Mouse (Mus musculus): ENCODE measurements around the gene Eif4a1. TPM values are rescaled to one million over a fixed set of nuclear protein-coding genes. Genes with fewer than 3 reads are reported as not detected.

The Eif4a1 gene
- polyA plus RNA-seq, 1 experiment: 403 TPM

DNA sequence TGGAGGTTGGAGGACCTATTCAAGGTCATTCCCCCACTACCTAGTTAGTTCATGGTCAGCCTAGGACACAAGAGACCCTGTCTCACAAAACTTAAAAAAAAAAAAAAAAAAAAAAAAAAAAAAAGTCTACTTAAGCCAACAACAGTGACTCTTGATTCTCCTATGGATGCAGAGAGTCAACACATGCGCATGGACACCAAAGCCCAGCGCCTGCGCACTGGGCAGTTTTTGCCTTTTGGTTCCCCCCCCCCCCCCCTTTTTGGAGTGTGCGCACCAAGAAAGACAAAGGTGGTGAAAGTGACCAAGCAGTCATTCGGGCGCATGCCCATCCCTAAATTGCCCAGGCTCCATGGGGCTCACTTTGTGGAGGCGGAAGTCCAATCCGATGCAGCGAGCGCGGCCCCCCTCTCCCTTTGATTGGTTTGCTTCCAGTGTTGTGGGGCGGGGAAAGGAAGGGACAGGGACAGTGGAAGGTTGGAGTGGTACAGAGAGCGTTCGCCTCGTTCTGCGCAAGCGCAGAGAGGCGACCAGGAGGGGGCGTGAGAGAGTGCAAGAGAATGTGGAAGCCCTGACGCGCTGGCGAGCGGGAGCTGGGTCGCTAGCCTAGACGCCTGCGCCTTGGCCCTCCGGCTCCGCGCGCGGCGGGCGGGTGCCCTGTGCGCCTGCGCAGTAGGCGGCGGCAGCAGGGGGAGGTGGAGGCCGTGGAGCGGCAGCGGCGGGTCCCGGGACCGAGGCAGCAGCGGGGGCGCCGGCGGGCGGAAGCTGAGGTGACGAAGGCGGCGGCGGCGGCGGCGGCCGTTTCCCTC, 39.7 kb downstream of the Eif4a1 start, which contains the start of gene Fxr2:
Gene Fxr2 (plus strand): TSS at position 707 of the 806 bp plus-strand sequence.
- no peak for TF ChIP-seq GATA1 (IDR thresholded peaks at IDR 0.05; ENCODE audit: low read length)

DNA sequence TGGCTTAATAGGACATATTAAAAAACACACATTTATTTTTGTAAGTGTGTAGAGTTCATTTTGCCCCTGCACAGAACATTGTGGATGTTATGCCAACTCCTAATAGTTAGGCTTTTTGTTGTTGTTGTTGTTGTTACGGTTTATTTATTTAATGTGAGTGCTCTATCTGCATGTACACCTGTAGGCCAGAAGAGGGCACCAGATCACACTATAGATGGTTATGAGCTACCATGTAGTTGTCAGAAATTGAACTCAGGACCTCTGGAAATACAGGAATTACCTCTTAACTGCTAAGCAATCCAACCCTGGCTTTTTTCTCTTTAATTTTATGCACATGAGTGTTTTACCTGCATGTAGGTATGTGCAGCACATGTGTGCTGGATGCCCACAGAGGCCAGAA, 42.4 kb downstream of the Eif4a1 start:
- TF ChIP-seq GATA1 (IDR thresholded peaks at IDR 0.05; ENCODE audit: low read length): no peak

DNA sequence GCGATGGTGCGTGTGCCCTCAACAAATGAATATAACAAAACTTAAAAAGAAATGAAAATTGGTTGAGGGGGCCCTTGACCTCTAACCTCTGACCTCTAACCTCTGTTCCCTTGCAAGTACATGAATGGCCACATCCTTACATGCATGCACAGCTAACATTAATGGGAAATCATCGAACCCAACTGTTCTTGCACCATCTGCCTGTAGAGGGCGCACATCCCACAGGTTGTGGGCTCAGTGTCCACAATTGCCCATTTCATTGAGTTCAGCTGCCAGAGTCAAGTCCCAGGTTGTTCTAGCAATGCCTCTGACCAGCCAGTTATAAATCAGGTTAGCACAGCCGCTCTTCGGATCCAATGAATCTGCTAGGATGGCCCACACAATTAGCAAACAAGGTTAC, 43.9 kb downstream of the Eif4a1 start:
- TF ChIP-seq GATA1 (IDR thresholded peaks at IDR 0.05; ENCODE audit: low read length): no peak

DNA sequence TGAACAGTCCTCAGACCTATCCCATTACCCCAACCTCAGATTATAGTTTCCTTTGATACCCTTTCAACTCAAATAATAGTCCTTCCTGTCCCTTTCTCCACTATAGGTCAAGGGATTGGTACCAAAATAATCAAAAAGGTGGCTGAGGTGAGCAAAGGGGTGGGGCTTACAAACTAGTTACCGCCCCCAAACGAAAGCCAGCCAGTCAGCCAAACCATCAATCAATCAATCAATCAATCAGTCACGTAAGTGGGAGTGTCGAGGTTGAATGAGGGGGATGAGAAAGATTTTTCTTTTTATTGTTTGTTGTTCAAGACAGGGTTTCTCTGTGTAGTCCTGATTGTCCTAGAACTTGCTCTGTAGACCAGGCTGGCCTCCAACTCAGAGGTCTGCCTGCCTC, 49.2 kb downstream of the Eif4a1 start:
- TF ChIP-seq GATA1 (IDR thresholded peaks at IDR 0.05; ENCODE audit: low read length): no peak

DNA sequence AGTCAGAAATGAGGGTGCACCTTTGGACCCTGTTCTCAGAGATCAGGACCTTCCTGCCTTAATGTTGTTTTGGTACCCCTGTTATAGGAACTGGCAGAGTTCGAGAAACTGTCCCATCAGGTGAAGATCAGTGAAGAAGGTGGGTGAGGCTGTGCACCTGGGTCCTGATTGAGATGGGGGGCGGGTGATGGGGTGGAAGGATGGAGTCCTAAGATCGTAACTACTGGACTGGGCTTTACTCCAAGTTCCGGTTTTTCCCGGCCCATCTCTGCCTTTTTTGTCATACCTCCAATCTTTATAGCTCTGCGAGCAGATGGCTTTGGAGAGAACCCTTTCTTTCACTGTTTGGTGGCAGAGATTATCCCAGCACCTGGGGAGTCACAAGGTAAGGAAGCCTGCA, 49.8 kb downstream of the Eif4a1 start:
- no peak for TF ChIP-seq GATA1 (IDR thresholded peaks at IDR 0.05; ENCODE audit: low read length)

DNA sequence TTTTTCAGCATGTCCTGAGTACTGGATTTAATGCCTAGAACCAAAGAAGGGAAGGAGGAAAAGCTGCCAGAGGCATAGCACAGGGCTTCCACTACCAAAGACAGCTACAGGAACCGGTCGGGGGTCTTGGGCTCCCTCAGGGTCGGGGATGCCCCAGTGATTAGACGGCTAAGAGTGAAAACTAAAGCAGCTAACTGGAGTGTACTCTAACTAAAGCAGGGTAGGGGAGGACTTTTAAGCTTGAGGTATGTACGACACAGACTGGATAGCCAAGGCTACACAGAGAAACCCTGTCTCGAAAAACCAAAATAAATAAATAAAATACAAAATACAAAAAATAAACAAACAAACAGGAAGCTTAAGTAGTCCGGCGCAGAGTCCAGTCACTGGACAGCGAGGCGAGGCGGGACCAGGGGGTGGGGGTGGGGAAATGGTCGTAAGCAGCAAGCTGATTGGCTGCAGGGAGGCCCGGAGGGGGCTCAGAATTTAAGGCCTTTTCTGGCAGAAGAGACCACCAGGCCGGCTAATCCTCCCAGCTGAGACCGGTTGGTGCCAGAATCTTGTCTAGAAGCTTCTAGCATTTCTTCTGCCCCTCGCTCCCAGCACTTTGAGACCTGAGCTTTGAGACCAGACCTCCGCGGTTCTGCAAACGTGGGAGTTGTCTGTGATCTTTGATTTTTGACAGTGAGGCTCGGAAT, 50.5 kb downstream of the Eif4a1 start, which contains the start of gene Sat2:
Gene Sat2 (plus strand): TSS at position 454 of the 698 bp plus-strand sequence.
- TF ChIP-seq GATA1 (IDR thresholded peaks at IDR 0.05; ENCODE audit: low read length): no peak

DNA sequence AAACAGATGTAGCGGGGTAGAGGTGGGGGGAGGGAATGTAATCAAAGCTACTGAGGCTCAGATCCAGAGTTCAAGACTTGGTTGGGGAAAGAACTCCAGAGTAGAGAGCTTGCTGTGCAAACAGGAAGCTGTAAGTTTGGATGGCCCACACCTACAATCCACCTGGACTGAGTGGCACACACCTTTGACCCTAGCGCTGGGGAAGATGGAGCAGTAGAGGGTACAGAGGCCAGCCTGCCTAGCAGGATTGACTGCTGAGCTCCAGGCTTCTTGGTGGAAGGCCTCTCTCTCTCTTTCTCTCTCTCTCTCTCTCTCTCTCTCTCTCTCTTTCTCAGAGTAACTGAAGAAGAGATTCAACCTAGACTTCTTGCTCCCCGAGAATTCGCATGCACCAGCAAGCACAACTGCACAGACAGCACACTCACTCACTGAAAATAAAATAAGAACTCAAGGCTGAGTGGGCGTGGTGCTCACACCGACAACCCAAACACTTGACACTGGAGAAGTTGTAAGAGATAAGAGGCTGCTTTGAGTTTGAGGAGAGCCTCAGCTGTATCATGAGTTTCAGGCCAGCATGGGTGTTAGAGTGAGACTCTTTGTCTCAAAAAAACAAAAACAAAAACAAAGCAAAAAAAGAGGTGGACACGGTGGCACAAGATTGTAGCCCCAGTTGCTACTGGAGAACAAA, 51.7 kb downstream of the Eif4a1 start:
- no peak for TF ChIP-seq GATA1 (IDR thresholded peaks at IDR 0.05; ENCODE audit: low read length)

DNA sequence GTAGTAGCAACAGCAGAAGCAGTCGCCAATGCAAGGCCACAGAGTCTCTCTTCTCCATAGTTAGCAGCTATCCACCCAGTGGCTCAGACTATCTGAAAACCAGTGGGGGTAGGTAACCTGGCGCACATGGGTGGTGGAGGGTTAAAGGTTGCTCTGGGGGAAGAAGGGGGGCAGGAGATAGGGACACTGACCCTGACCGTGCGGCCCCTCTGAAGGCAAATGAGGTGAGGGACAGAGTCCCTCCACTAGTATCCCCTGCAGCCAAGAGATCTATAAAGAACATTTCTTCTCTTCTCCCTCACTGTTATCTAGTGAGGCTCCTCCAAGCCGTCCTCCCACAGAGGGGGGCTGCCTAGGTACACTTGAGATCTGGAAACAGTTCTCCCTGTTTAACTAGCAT, 54.4 kb downstream of the Eif4a1 start, which contains the start of gene Shbg:
Gene Shbg (minus strand): TSS at position 101 of the 400 bp plus-strand sequence.
- no peak for TF ChIP-seq GATA1 (IDR thresholded peaks at IDR 0.05; ENCODE audit: low read length)

Other genes starting within 250 kb of the Eif4a1 start
- 0.01 and 0.02 TPM in 2 replicates for gene Dnah2, start 123.3 kb downstream of the Eif4a1 start, polyA plus RNA-seq (2012)
- 0.66 and 0.68 TPM in 2 replicates for gene Efnb3, start 112.2 kb downstream of the Eif4a1 start, polyA plus RNA-seq (2012)
- 11.0 and 23.0 TPM in 2 replicates for gene Wrap53, start 92.2 kb downstream of the Eif4a1 start, polyA plus RNA-seq (2012)
- gene Trp53, start 92.1 kb downstream of the Eif4a1 start, polyA plus RNA-seq (2012): 209 and 211 TPM in 2 replicates
- gene Atp1b2, start 66.5 kb downstream of the Eif4a1 start, polyA plus RNA-seq (2012): 69.6 and 87.4 TPM in 2 replicates
- gene Shbg, start 54.5 kb downstream of the Eif4a1 start, polyA plus RNA-seq (2012): not detected in 2 replicates
- not detected in 2 replicates for gene Sat2, start 50.4 kb downstream of the Eif4a1 start, polyA plus RNA-seq (2012)
- gene Fxr2, start 39.4 kb downstream of the Eif4a1 start, polyA plus RNA-seq (2012): 76.6 and 104 TPM in 2 replicates
- 0.30 and 0.49 TPM in 2 replicates for gene Sox15, start 17.1 kb downstream of the Eif4a1 start, polyA plus RNA-seq (2012)
- gene Mpdu1, start 9.8 kb downstream of the Eif4a1 start, polyA plus RNA-seq (2012): 24.4 and 30.0 TPM in 2 replicates
- gene Cd68, start 6.3 kb downstream of the Eif4a1 start, polyA plus RNA-seq (2012): 1.1 and 1.2 TPM in 2 replicates
- gene Senp3, start 9.7 kb upstream of the Eif4a1 start, polyA plus RNA-seq (2012): 117 and 153 TPM in 2 replicates
- not detected in 2 replicates for gene Tnfsf13, start 13.4 kb upstream of the Eif4a1 start, polyA plus RNA-seq (2012)
- gene Tnfsf12, start 23.4 kb upstream of the Eif4a1 start, polyA plus RNA-seq (2012): not detected in 2 replicates
- gene Tnfsfm13, start 23.7 kb upstream of the Eif4a1 start, polyA plus RNA-seq (2012): not detected in 2 replicates
- gene Polr2a, start 86.2 kb upstream of the Eif4a1 start, polyA plus RNA-seq (2012): 65.1 and 65.3 TPM in 2 replicates
- gene Slc35g3, start 89.5 kb upstream of the Eif4a1 start, polyA plus RNA-seq (2012): not detected in 2 replicates
- gene Zbtb4, start 93.5 kb upstream of the Eif4a1 start, polyA plus RNA-seq (2012): 14.5 and 15.2 TPM in 2 replicates
- 0.03 and 0.11 TPM in 2 replicates for gene Chrnb1, start 123.5 kb upstream of the Eif4a1 start, polyA plus RNA-seq (2012)
- gene Fgf11, start 129.4 kb upstream of the Eif4a1 start, polyA plus RNA-seq (2012): 0.39 and 0.53 TPM in 2 replicates
- not detected in 2 replicates for gene Tmem102, start 133.2 kb upstream of the Eif4a1 start, polyA plus RNA-seq (2012)
- gene Gm39566, start 142.9 kb upstream of the Eif4a1 start, polyA plus RNA-seq (2012): not detected in 2 replicates
- not detected in 2 replicates for gene Spem2, start 146.0 kb upstream of the Eif4a1 start, polyA plus RNA-seq (2012)
- not detected in 2 replicates for gene Spem1, start 149.8 kb upstream of the Eif4a1 start, polyA plus RNA-seq (2012)
- 0.99 and 1.1 TPM in 2 replicates for gene Nlgn2, start 165.4 kb upstream of the Eif4a1 start, polyA plus RNA-seq (2012)
- 404 and 460 TPM in 2 replicates for gene Tmem256, start 166.1 kb upstream of the Eif4a1 start, polyA plus RNA-seq (2012)
- 43.0 and 56.9 TPM in 2 replicates for gene Plscr3, start 174.0 kb upstream of the Eif4a1 start, polyA plus RNA-seq (2012)
- 0.09 and 0.91 TPM in 2 replicates for gene Tnk1, start 186.3 kb upstream of the Eif4a1 start, polyA plus RNA-seq (2012)
- not detected in 2 replicates for gene Tmem95, start 205.6 kb upstream of the Eif4a1 start, polyA plus RNA-seq (2012)
- 0.27 and 0.39 TPM in 2 replicates for gene Kctd11, start 209.0 kb upstream of the Eif4a1 start, polyA plus RNA-seq (2012)
- gene Acap1, start 223.1 kb upstream of the Eif4a1 start, polyA plus RNA-seq (2012): 107 and 119 TPM in 2 replicates
- 1.0 and 1.5 TPM in 2 replicates for gene 2810408A11Rik, start 228.6 kb upstream of the Eif4a1 start, polyA plus RNA-seq (2012)
- 83.2 and 85.5 TPM in 2 replicates for gene Neurl4, start 228.6 kb upstream of the Eif4a1 start, polyA plus RNA-seq (2012)
- 246 and 266 TPM in 2 replicates for gene Gps2, start 241.5 kb upstream of the Eif4a1 start, polyA plus RNA-seq (2012)
- 3,518 and 5,018 TPM in 2 replicates for gene Eif5a, start 249.5 kb upstream of the Eif4a1 start, polyA plus RNA-seq (2012)

Data from G1E-ER4 (cell line).